Mouse (Mus musculus) embryonic facial prominence, embryonic 14.5 days (tissue): ENCODE measurements at regions not wholly inside any gene's neighbourhood (a gene's known extent, or its start where the extent isn't known, plus 50 kb on each side); places are given as distances from the start of the nearest gene placed in this dataset.

Experiments used
- ATAC-seq: fragments of 200-750 bp; cut with Nextera tagmentation; 2 replicates; pipeline ENCODE4 v1.8.0; 2017; ENCODE audit warnings: low read depth, moderate number of reproducible peaks, moderate TSS enrichment
- DNase-seq: peaks from one replicate; pipeline ENCODE4 v3.0.0-alpha.2; 2015; ENCODE audit warnings: low spot score
- H3K27ac ChIP-seq: fragments of 300-500 bp; sonication (generic); replicated peaks from 2 replicates; pipeline ENCODE4 v1.5.1; 2014; ENCODE audit warnings: low read depth, mild to moderate bottlenecking, low read length, moderate library complexity
- H3K27me3 ChIP-seq: fragments of 300-500 bp; sonication (generic); replicated peaks from 2 replicates; pipeline ENCODE4 v1.6.1; 2014; ENCODE audit warnings: low read length; ENCODE audit not compliant: control insufficient read depth, insufficient read depth
- H3K36me3 ChIP-seq: fragments of 300-500 bp; sonication (generic); 2 replicates; pipeline ENCODE4 v1.6.1; 2014; ENCODE audit warnings: low read length, mixed read lengths; ENCODE audit not compliant: control insufficient read depth, insufficient read depth
- H3K4me1 ChIP-seq: fragments of 300-500 bp; sonication (generic); 2 replicates; pipeline ENCODE4 v1.6.1; 2014; ENCODE audit warnings: antibody characterized with exemption, low read length; ENCODE audit not compliant: control insufficient read depth, insufficient read depth
- H3K4me2 ChIP-seq: fragments of 300-500 bp; sonication (generic); 2 replicates; pipeline ENCODE4 v1.6.1; 2014; ENCODE audit warnings: low read depth, mild to moderate bottlenecking, low read length, moderate library complexity, mixed read lengths
- H3K4me3 ChIP-seq: fragments of 300-500 bp; sonication (generic); 2 replicates; pipeline ENCODE4 v1.5.1; 2014; ENCODE audit warnings: low read depth, mild to moderate bottlenecking, low read length
- H3K9ac ChIP-seq: fragments of 300-500 bp; sonication (generic); 2 replicates; pipeline ENCODE4 v1.6.1; 2014; ENCODE audit warnings: low read depth, mild to moderate bottlenecking, low read length, moderate library complexity, mixed read lengths
- H3K9me3 ChIP-seq: fragments of 300-500 bp; sonication (generic); 2 replicates; pipeline ENCODE4 v1.6.1; 2016; ENCODE audit warnings: low read length; ENCODE audit not compliant: control insufficient read depth
- WGBS: fragments of 180-500 bp; shearing (Covaris S2); extraction: QIAGEN DNeasy Blood & Tissue Kit; methylation state at CpG from one replicate; pipeline ENCODE4 v1.1.7; 2014; 5-methylcytosine and 5-hydroxymethylcytosine counted together

GRCm38 (mm10) chr1:88966416-88966815 lies 103.8 kb upstream of the Sh3bp4 start:
- H3K4me2 ChIP-seq: no peak overlapping the region
- H3K9ac ChIP-seq: no peak overlapping the region
- H3K9me3 ChIP-seq: 0 out of 2 replicates have a peak, but pooled peaks cover 4% of the 10 kb centered on the region
- WGBS: 65% methylated on average over 2 of the region's 2 CpGs
- H3K36me3 ChIP-seq: no peaks in the 10 kb centered on the region
- DNase-seq (no peak), ATAC-seq (no peak)
- no peaks in the 10 kb centered on the region for H3K27me3 ChIP-seq
- H3K27ac ChIP-seq: 0 out of 2 replicates have a peak overlapping the region, but pooled peaks have one; percentile 13
- no peak overlapping the region for H3K4me3 ChIP-seq
- H3K4me1 ChIP-seq: 0 out of 2 replicates have a peak, but pooled peaks cover 4% of the 10 kb centered on the region

DNA sequence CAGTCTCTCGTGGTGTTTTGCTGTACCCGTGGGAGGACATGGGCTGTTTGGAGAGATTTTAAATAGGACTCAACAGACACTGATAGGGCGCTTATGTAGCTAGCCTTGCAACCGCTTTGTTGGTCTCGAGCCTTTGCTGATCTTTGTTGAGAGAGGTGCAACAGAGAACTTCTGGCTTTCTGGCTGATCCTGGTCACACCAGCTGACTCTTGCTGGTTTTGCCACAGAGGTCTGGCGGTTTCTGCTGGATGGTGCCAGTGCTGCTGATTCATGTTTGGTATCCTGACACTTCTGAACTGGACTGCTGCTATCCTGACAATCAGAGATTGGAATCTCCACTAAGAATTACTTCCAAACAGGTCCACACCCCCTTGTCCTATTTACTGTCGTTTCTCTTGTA lies 102.1 kb upstream of the Sh3bp4 start:
- DNase-seq (no peak), ATAC-seq (no peak)
- Histone ChIP-seq H3K4me2 (no peak overlapping the region), H3K9me3 (0 out of 2 replicates have a peak, but pooled peaks cover 4% of the 10 kb centered on the region), H3K27ac (no peak overlapping the region), H3K9ac (no peak overlapping the region), H3K36me3 (no peaks in the 10 kb centered on the region), H3K27me3 (no peaks in the 10 kb centered on the region), H3K4me1 (0 out of 2 replicates have a peak, but pooled peaks cover 4% of the 10 kb centered on the region), H3K4me3 (no peak overlapping the region)
- WGBS: 81% methylated on average over 7 of the region's 7 CpGs

DNA sequence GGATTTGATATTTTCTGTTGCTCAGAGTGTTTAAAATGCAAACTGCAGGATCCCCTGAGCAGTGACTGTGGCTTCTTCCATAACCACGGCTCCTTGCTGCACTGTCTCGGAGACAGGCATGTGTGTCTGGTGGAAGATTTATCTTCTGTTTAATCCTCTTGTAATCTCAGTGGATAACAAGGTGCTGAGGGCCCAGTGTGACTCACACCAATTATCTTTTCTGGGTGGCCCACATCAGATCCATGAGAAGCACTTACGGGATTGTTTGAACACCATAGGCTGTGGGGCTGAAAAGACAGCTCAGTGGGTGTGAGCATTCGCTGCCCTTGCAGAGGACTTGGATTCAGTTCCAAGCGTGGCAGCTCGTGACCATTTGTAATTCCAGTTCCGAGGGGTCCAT lies 101.2 kb upstream of the Sh3bp4 start:
- DNase-seq (no peak), ATAC-seq (no peak)
- H3K27ac ChIP-seq: no peak overlapping the region
- no peak overlapping the region for H3K9ac ChIP-seq
- H3K4me1 ChIP-seq: 0 out of 2 replicates have a peak, but pooled peaks cover 4% of the 10 kb centered on the region
- no peaks in the 10 kb centered on the region for H3K36me3 ChIP-seq
- no peak overlapping the region for H3K4me2 ChIP-seq
- H3K27me3 ChIP-seq: no peaks in the 10 kb centered on the region
- no peak overlapping the region for H3K4me3 ChIP-seq
- WGBS: 78% methylated on average over 7 of the region's 7 CpGs
- H3K9me3 ChIP-seq: no peaks in the 10 kb centered on the region

DNA sequence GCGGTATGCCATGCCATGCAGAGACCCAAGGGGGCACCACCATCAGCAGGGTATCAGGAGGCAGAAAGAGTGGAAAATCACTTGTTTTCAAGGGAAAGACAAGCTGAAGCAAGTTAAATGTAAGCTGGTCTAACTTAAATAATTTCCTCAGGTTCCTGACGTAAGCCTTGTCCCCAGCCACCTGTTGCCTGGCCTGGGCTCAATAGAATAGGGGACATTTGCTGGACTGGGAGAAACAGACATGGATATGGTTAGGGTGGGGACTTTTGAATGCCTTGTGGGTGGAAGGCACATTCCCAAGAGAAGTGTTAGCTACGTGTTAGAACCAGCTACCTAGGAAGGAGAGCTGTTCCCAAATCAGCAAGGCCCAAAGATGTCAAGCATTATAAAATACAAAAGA lies 100.6 kb upstream of the Sh3bp4 start:
- no peak overlapping the region for H3K4me2 ChIP-seq
- WGBS: 81% methylated on average over 3 of the region's 3 CpGs
- no peak overlapping the region for H3K4me3 ChIP-seq
- H3K27me3 ChIP-seq: no peaks in the 10 kb centered on the region
- H3K9ac ChIP-seq: no peak overlapping the region
- H3K36me3 ChIP-seq: no peaks in the 10 kb centered on the region
- 0 out of 2 replicates have a peak, but pooled peaks cover 4% of the 10 kb centered on the region for H3K4me1 ChIP-seq
- DNase-seq (no peak), ATAC-seq (no peak)
- no peaks in the 10 kb centered on the region for H3K9me3 ChIP-seq
- no peak overlapping the region for H3K27ac ChIP-seq

DNA sequence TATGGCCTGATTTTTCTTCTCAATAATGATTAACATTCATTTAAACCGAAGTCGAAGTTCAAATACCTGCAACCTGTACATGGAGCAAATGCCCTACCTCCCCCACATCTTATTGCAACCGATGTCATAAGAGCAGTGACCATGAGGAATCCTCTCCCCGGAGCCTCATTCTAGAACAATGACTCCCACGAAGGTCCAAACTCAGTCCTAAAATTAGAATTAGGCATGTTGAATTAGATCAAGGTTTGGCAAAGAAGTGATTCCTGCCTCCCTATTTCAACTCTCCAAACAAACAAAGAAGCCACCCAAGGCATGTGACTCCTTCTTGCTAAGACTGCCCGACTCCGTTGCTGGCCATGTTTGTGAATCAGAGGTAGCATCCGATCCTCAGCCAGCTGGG lies 94.1 kb upstream of the Sh3bp4 start:
- Histone ChIP-seq H3K36me3 (no peaks in the 10 kb centered on the region), H3K4me1 (no peaks in the 10 kb centered on the region), H3K9ac (no peak overlapping the region), H3K27ac (no peak overlapping the region), H3K4me2 (no peak overlapping the region), H3K9me3 (no peaks in the 10 kb centered on the region), H3K27me3 (no peaks in the 10 kb centered on the region), H3K4me3 (no peak overlapping the region)
- ATAC-seq (no peak), DNase-seq (no peak)
- WGBS: 92% methylated on average over 8 of the region's 8 CpGs

GRCm38 (mm10) chr1:88988011-88988695 lies 82.1 kb upstream of the Sh3bp4 start:
- DNase-seq: no peak
- H3K27me3 ChIP-seq: no peaks in the 10 kb centered on the region
- H3K27ac ChIP-seq: no peak overlapping the region

GRCm38 (mm10) chr1:88994588-88995331 lies 75.5 kb upstream of the Sh3bp4 start:
- H3K4me3 ChIP-seq: no peak overlapping the region
- peak overlapping the region; percentile 66 for H3K27ac ChIP-seq
- no peaks in the 10 kb centered on the region for H3K9me3 ChIP-seq
- no peaks in the 10 kb centered on the region for H3K36me3 ChIP-seq
- no peak overlapping the region for H3K9ac ChIP-seq
- no peak overlapping the region; the same call in 1 of the 2 replicates for H3K4me2 ChIP-seq
- peaks cover 26% of the 10 kb centered on the region for H3K4me1 ChIP-seq
- DNase-seq: peak; percentile 91
- peak; percentile 83 for ATAC-seq
- H3K27me3 ChIP-seq: no peaks in the 10 kb centered on the region
- 21% methylated on average over 12 of the region's 12 CpGs for WGBS

More at GRCm38 (mm10) chr1:88988011-88988695, 82.1 kb upstream of the Sh3bp4 start:
- no peak overlapping the region for H3K4me3 ChIP-seq
- no peaks in the 10 kb centered on the region for H3K36me3 ChIP-seq
- no peak overlapping the region for H3K9ac ChIP-seq
- H3K9me3 ChIP-seq: no peaks in the 10 kb centered on the region
- no peaks in the 10 kb centered on the region for H3K4me1 ChIP-seq
- H3K4me2 ChIP-seq: no peak overlapping the region
- ATAC-seq: no peak

DNA sequence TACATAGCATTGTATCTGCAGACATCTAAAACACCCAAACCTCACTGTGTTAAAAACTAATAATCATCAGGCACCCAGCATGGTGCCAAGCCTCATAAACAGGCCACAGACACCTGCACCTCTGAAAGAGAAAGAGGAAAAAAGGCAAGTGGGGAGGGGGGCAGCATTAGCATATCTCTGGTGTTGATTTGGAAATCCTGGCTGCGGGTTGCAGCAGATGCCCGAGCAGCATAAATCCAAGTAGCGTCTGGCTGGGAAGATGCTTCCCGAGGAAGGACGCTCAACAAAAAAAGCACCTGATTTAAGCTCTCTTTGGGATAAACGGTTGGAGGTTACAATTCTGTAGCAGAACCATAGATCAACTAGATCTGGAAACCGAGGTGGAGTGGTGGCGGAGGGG lies 74.3 kb upstream of the Sh3bp4 start:
- no peak for ATAC-seq
- H3K4me3 ChIP-seq: no peak overlapping the region
- no peak overlapping the region for H3K4me2 ChIP-seq
- peaks cover 26% of the 10 kb centered on the region for H3K4me1 ChIP-seq
- no peak overlapping the region for H3K27ac ChIP-seq
- no peak for DNase-seq
- 28% methylated on average over 8 of the region's 8 CpGs for WGBS
- 0 out of 2 replicates have a peak, but pooled peaks cover 4% of the 10 kb centered on the region for H3K9me3 ChIP-seq
- H3K27me3 ChIP-seq: no peaks in the 10 kb centered on the region
- H3K9ac ChIP-seq: no peak overlapping the region
- H3K36me3 ChIP-seq: no peaks in the 10 kb centered on the region
